Mouse (Mus musculus): ENCODE results near the gene Canx.

- TF ChIP-seq CTCF (IDR thresholded peaks at IDR 0.05; ENCODE audit: insufficient read depth, low read depth, low read length) (no peak), POLR2A (IDR thresholded peaks at IDR 0.05; ENCODE audit: insufficient read depth, low read depth, low read length) (no peak)
Measured at GRCm38 (mm10) chr11:50352177-50352576, 26.7 kb upstream of the Canx start.
